Mouse (Mus musculus): ENCODE results near the gene Tbc1d5. TPM values are rescaled to one million over a fixed set of nuclear protein-coding genes. Genes with fewer than 3 reads are reported as not detected.

Gene Tbc1d5
- total RNA-seq, 2 experiments from 2014 or later, result 26.8 to 26.9 TPM

- no peak for TF ChIP-seq CTCF (IDR thresholded peaks at IDR 0.05)
- intact Hi-C loops (cut with DNase I), result no loop called here
- Histone ChIP-seq H3K4me3 (no peak overlapping the region), H3K27ac (no peak overlapping the region)
- DNase-seq (ENCODE audit: extremely low spot score in 1 of 2, low spot score in 2 of 2), result no peak
These were observed 138.3 kb downstream of the Tbc1d5 start for GRCm38 (mm10) chr17:51040861-51041260.

- no peak overlapping the region for H3K27ac ChIP-seq
- intact Hi-C loops (cut with DNase I), result loop anchor here (10.0 kb wide), 1 partner anchor 1498 kb away; no protein-coding TSS in a partner anchor
- no peak for TF ChIP-seq CTCF (IDR thresholded peaks at IDR 0.05)
These were observed 155.9 kb downstream of the Tbc1d5 start for GRCm38 (mm10) chr17:51023227-51023626.

DNA sequence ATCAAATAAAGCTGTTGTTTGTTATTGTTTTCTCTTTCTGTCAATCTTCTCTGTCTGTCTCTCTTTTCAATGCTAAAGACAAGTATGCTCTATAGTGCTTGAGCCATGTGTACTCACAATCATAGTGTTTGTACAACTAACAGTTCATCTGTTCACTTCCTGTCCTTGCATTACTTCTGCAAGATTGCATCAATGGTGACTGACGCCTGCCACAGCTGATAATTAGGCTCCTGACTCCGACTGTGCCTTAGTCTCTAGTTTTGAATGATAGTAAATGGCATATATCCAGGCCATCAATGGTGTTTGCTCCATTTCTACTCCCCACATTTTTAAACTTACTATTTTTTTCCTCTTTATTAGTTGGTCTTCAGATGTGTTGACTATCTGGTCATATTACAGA, 162.8 kb downstream of the Tbc1d5 start:
- intact Hi-C loops (cut with DNase I), result no loop called here
- TF ChIP-seq CTCF (IDR thresholded peaks at IDR 0.05), result no peak
- no peak for DNase-seq (ENCODE audit: extremely low spot score in 1 of 2, low spot score in 2 of 2)
- Histone ChIP-seq H3K4me3 (no peak overlapping the region), H3K27ac (no peak overlapping the region)

More at GRCm38 (mm10) chr17:51023227-51023626, 155.9 kb downstream of the Tbc1d5 start:
- no peak overlapping the region for H3K4me3 ChIP-seq
- no peak for DNase-seq (ENCODE audit: extremely low spot score in 1 of 2, low spot score in 2 of 2)

DNA sequence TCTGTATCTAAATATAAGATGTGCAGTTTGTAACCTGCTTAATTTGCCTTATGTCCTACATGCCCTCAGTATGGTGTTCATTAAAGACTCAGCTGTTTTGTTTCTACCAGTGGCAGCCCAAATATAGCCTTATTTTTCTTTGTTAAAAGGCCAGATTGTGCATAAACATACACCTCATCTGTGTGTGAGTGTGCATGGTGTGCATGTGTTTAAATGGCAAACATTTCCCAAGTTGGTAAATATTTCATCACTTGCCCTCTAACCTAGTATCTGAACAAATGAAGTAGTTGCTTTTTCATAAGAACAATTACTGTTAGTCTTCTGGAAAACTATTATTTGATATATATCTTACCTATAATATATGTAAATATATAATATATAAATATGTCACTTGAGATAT, 165.2 kb downstream of the Tbc1d5 start:
- TF ChIP-seq CTCF (IDR thresholded peaks at IDR 0.05), result no peak
- DNase-seq (ENCODE audit: extremely low spot score in 1 of 2, low spot score in 2 of 2), result no peak
- Histone ChIP-seq H3K27ac (no peak overlapping the region), H3K4me3 (no peak overlapping the region)
- intact Hi-C loops (cut with DNase I), result no loop called here

DNA sequence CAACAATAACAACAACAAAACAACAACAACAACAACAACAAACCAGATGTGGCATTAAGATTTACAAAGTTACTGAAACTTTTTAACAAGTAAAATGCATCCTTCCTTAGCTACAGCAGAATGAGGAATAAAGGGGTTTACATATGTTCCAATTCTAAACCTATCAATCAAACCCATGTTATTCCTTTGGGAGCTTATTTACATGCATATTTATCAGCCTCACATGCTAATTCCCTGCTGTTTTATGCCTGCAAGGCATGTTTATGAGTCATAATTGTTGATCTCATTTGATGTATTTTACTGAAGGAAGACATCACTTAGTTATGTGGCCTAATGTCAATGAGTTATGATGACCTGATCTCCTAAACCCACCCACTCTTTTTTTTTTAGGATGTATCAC, 176.0 kb downstream of the Tbc1d5 start:
- no peak for TF ChIP-seq CTCF (IDR thresholded peaks at IDR 0.05)
- no peak overlapping the region for H3K27ac ChIP-seq

GRCm38 (mm10) chr17:50998216-50998615, 180.9 kb downstream of the Tbc1d5 start:
- intact Hi-C loops (cut with DNase I), result no loop called here
- DNase-seq (ENCODE audit: extremely low spot score in 1 of 2, low spot score in 2 of 2), result no peak
- Histone ChIP-seq H3K4me3 (no peak overlapping the region), H3K27ac (no peak overlapping the region)
- TF ChIP-seq CTCF (IDR thresholded peaks at IDR 0.05), result no peak

More for the DNA sequence above, 176.0 kb downstream of the Tbc1d5 start:
- no peak for DNase-seq (ENCODE audit: extremely low spot score in 1 of 2, low spot score in 2 of 2)
- no peak overlapping the region for H3K4me3 ChIP-seq
- intact Hi-C loops (cut with DNase I), result no loop called here

- H3K27ac ChIP-seq, result no peak overlapping the region
- intact Hi-C loops (cut with DNase I), result no loop called here
- TF ChIP-seq CTCF (IDR thresholded peaks at IDR 0.05), result no peak
These were observed 185.7 kb downstream of the Tbc1d5 start for GRCm38 (mm10) chr17:50993294-50993993.

DNA sequence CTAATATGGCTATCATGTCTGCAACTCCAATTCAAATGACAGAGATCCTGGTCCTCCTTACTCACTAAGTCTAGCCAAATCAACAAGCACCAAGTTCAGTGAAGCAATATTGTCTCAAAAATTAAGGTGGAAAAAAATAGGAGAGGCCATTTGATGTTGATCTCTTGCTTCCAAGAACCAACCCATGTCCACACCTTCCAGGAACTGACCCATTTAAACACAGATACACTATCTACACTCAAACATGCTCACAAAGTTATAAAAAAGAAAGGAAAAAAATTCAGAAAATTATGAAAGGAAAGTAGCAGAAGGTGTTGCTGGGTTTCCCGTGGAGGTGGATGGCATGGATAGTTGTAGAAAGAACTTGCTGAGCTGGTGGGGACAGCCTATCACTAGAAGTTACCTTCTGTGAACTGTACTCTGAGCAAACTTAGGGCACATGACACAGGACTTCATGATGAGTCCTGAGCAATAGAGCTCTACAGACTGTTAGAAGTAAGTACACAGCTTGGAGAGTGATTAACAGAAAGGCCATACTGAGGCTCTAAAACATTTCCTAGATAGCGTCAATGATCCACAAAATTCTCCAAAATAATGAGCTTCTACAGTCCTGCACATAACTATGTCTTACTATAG, 188.3 kb downstream of the Tbc1d5 start:
- intact Hi-C loops (cut with DNase I), result no loop called here
- no peak overlapping the region for H3K4me3 ChIP-seq
- no peak for DNase-seq (ENCODE audit: extremely low spot score in 1 of 2, low spot score in 2 of 2)
- no peak for TF ChIP-seq CTCF (IDR thresholded peaks at IDR 0.05)
- no peak overlapping the region for H3K27ac ChIP-seq

More at GRCm38 (mm10) chr17:50993294-50993993, 185.7 kb downstream of the Tbc1d5 start:
- DNase-seq (ENCODE audit: extremely low spot score in 1 of 2, low spot score in 2 of 2), result no peak
- H3K4me3 ChIP-seq, result no peak overlapping the region

- no peak overlapping the region for H3K27ac ChIP-seq
- no peak for DNase-seq (ENCODE audit: extremely low spot score in 1 of 2, low spot score in 2 of 2)
- no peak overlapping the region for H3K4me3 ChIP-seq
- intact Hi-C loops (cut with DNase I), result loop anchor here (5.0 kb wide), 1 partner anchor 299 kb away; no protein-coding TSS in a partner anchor
- peak; percentile 52 for TF ChIP-seq CTCF (IDR thresholded peaks at IDR 0.05)
These were observed 191.2 kb downstream of the Tbc1d5 start for GRCm38 (mm10) chr17:50987935-50988334.

GRCm38 (mm10) chr17:50981933-50982332, 197.2 kb downstream of the Tbc1d5 start:
- no peak for TF ChIP-seq CTCF (IDR thresholded peaks at IDR 0.05)
- H3K27ac ChIP-seq, result no peak overlapping the region
- DNase-seq (ENCODE audit: extremely low spot score in 1 of 2, low spot score in 2 of 2), result no peak
- intact Hi-C loops (cut with DNase I), result loop anchor here (5.0 kb wide), 1 partner anchor 1480 kb away; no protein-coding TSS in a partner anchor
- no peak overlapping the region for H3K4me3 ChIP-seq

DNA sequence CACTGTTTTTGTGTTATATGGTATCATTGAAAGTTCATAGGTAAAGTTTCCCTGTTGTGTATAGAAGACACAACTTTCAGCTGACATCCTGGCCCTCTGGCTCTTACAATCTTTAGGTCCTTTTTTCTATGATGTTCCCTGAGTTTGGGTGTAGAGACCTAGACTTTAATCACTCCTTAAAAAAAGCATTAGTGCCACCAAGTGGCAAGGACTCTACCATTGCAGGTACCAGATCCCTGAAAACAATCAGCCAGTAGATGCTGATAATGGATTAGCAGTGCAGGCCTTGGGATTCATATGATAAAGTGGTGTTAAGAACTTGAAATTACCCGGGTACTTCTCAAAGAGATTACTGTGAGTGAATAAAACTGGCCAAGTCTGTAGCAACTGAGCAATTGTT, 207.0 kb downstream of the Tbc1d5 start:
- peak; percentile 59 for TF ChIP-seq CTCF (IDR thresholded peaks at IDR 0.05)
- H3K4me3 ChIP-seq, result no peak overlapping the region
- no peak for DNase-seq (ENCODE audit: extremely low spot score in 1 of 2, low spot score in 2 of 2)
- intact Hi-C loops (cut with DNase I), result loop anchor here (2.0 to 10.0 kb wide), 3 partner anchors 95 to 677 kb away; partner anchors contain the start of gene Dazl
- H3K27ac ChIP-seq, result no peak overlapping the region

- H3K4me3 ChIP-seq, result no peak overlapping the region
- no peak overlapping the region for H3K27ac ChIP-seq
- TF ChIP-seq CTCF (IDR thresholded peaks at IDR 0.05), result no peak
- DNase-seq (ENCODE audit: extremely low spot score in 1 of 2, low spot score in 2 of 2), result no peak
- intact Hi-C loops (cut with DNase I), result no loop called here
These were observed 213.0 kb downstream of the Tbc1d5 start for GRCm38 (mm10) chr17:50966147-50966546.

Data from left cerebral cortex, adult 2 months (tissue).